Mouse (Mus musculus) MEL (cell line): ENCODE measurements at regions not wholly inside any gene's neighbourhood (a gene's known extent, or its start where the extent isn't known, plus 50 kb on each side); places are given as distances from the start of the nearest gene placed in this dataset.

Experiments
- DNase-seq: peaks from one replicate; pipeline ENCODE4 v3.0.0; 2011; ENCODE audit warnings: low read depth, low spot score
- H3K27ac ChIP-seq: 2 replicates; pipeline ENCODE4 v1.5.1; 2012; ENCODE audit warnings: low read depth, mild to moderate bottlenecking, control low read depth, low read length, moderate library complexity; ENCODE audit not compliant: control insufficient read depth
- H3K27me3 ChIP-seq, 2 experiments: fragments of 150-350 bp in 1 of 2; sonication (generic) in 1 of 2; 2 replicates each; pipeline ENCODE4 v1.6.1; 2012; ENCODE audit warnings: low read length in 2 of 2, mild to moderate bottlenecking in 2 of 2, improper control_type of control experiment in 1 of 2, moderate library complexity in 1 of 2; ENCODE audit not compliant: insufficient read depth in 2 of 2, control insufficient read depth in 1 of 2
- H3K36me3 ChIP-seq, 2 experiments: 2 replicates each; pipeline ENCODE4 v1.6.1; 2012 to 2014; ENCODE audit warnings: low read length in 2 of 2, improper control_type of control experiment in 1 of 2, inconsistent platforms in 1 of 2, mild to moderate bottlenecking in 1 of 2; ENCODE audit not compliant: insufficient read depth in 2 of 2, control insufficient read depth in 1 of 2
- H3K4me1 ChIP-seq, 2 experiments: fragments of 150-350 bp in 1 of 2; sonication (generic) in 1 of 2; 2 replicates each; pipeline ENCODE4 v1.6.1; 2012; ENCODE audit warnings: low read length in 2 of 2, improper control_type of control experiment in 1 of 2, mild to moderate bottlenecking in 1 of 2; ENCODE audit not compliant: insufficient read depth in 2 of 2, control insufficient read depth in 1 of 2
- H3K4me3 ChIP-seq, 2 experiments: fragments of 150-350 bp in 1 of 2; sonication (generic) in 1 of 2; 2 replicates each; pipeline ENCODE4 v1.5.1; 2012; ENCODE audit warnings: low read depth in 2 of 2, low read length in 2 of 2, mild to moderate bottlenecking in 2 of 2, moderate library complexity in 2 of 2, control low read depth in 1 of 2, improper control_type of control experiment in 1 of 2; ENCODE audit not compliant: control insufficient read depth in 1 of 2, insufficient read depth in 1 of 2
- H3K79me2 ChIP-seq: 2 replicates; pipeline ENCODE4 v1.6.1; 2012; ENCODE audit warnings: mild to moderate bottlenecking, low read length, moderate library complexity; ENCODE audit not compliant: control insufficient read depth, poor library complexity, insufficient read depth
- H3K9ac ChIP-seq: 2 replicates; pipeline ENCODE4 v1.6.1; 2012; ENCODE audit warnings: low read depth, mild to moderate bottlenecking, control low read depth, low read length, moderate library complexity; ENCODE audit not compliant: control insufficient read depth, poor library complexity, severe bottlenecking
- H3K9me3 ChIP-seq: fragments of 150-350 bp; sonication (generic); replicated peaks from 2 replicates; pipeline ENCODE4 v1.6.1; 2012; ENCODE audit warnings: mild to moderate bottlenecking, low read length, improper control_type of control experiment, moderate library complexity; ENCODE audit not compliant: insufficient read depth
- BHLHE40 ChIP-seq: IDR thresholded peaks from 2 replicates; pipeline ENCODE4 v1.6.1; 2012; ENCODE audit warnings: low read depth, mild to moderate bottlenecking, inconsistent platforms, low read length, improper control_type of control experiment, borderline replicate concordance
- CTCF ChIP-seq, 3 experiments: IDR thresholded peaks in 2 of 3; conservative IDR thresholded peaks in 1 of 3; 2 replicates each; pipeline ENCODE4 v1.5.1; 2011 to 2012; ENCODE audit warnings: low read length in 3 of 3, low read depth in 2 of 3, mild to moderate bottlenecking in 2 of 3, improper control_type of control experiment in 1 of 3, inconsistent platforms in 1 of 3, mixed read lengths in 1 of 3, moderate library complexity in 1 of 3; ENCODE audit not compliant: control insufficient read depth in 1 of 3, insufficient read depth in 1 of 3, poor library complexity in 1 of 3, severe bottlenecking in 1 of 3
- E2F4 ChIP-seq: IDR thresholded peaks from 2 replicates; pipeline ENCODE4 v1.6.1; 2011; ENCODE audit warnings: low read depth, low read length, improper control_type of control experiment, borderline replicate concordance
- EP300 ChIP-seq, 2 experiments: IDR thresholded peaks; 2 replicates each; pipeline ENCODE4 v1.6.1; 2011; ENCODE audit warnings: improper control_type of control experiment in 2 of 2, low read length in 2 of 2, low read depth in 1 of 2, mild to moderate bottlenecking in 1 of 2
- HCFC1 ChIP-seq: IDR thresholded peaks from 2 replicates; pipeline ENCODE4 v1.6.1; 2012; ENCODE audit warnings: low read depth, mild to moderate bottlenecking, inconsistent platforms, low read length, improper control_type of control experiment, moderate library complexity
- MAX ChIP-seq: IDR thresholded peaks from 2 replicates; pipeline ENCODE4 v1.6.1; 2011; ENCODE audit warnings: low read length, improper control_type of control experiment
- MXI1 ChIP-seq: IDR thresholded peaks from 2 replicates; pipeline ENCODE4 v1.6.1; 2011; ENCODE audit warnings: mild to moderate bottlenecking, low read depth, low read length, improper control_type of control experiment
- MYB ChIP-seq: IDR thresholded peaks from 2 replicates; pipeline ENCODE4 v1.6.1; 2011; ENCODE audit warnings: mild to moderate bottlenecking, low read depth, low read length, improper control_type of control experiment
- NELFE ChIP-seq: IDR thresholded peaks from 2 replicates; pipeline ENCODE4 v1.6.1; 2011; ENCODE audit warnings: low read depth, low read length, improper control_type of control experiment
- RAD21 ChIP-seq: IDR thresholded peaks from 2 replicates; pipeline ENCODE4 v1.6.1; 2011; ENCODE audit warnings: mild to moderate bottlenecking, low read depth, low read length, improper control_type of control experiment
- RCOR1 ChIP-seq: IDR thresholded peaks from 2 replicates; pipeline ENCODE4 v1.6.1; 2012; ENCODE audit warnings: low read depth, mild to moderate bottlenecking, inconsistent platforms, low read length, improper control_type of control experiment
- SMC3 ChIP-seq: IDR thresholded peaks from 2 replicates; pipeline ENCODE4 v1.6.1; 2011; ENCODE audit warnings: low read depth, low read length, improper control_type of control experiment
- TAL1 ChIP-seq: IDR thresholded peaks from 2 replicates; pipeline ENCODE4 v1.6.1; 2012; ENCODE audit warnings: mild to moderate bottlenecking, inconsistent platforms, low read length, moderate library complexity, mixed read lengths
- UBTF ChIP-seq: IDR thresholded peaks from 2 replicates; pipeline ENCODE4 v1.6.1; 2012; ENCODE audit warnings: low read depth, mild to moderate bottlenecking, inconsistent platforms, low read length, improper control_type of control experiment, moderate library complexity, borderline replicate concordance; ENCODE audit not compliant: insufficient read depth
- USF1 ChIP-seq: IDR thresholded peaks from 2 replicates; pipeline ENCODE4 v1.6.1; 2014; ENCODE audit warnings: low read depth, mild to moderate bottlenecking, inconsistent platforms, low read length, improper control_type of control experiment, moderate library complexity
- USF2 ChIP-seq, 2 experiments: IDR thresholded peaks; 2 replicates each; pipeline ENCODE4 v1.6.1; 2011 to 2012; ENCODE audit warnings: improper control_type of control experiment in 2 of 2, low read length in 2 of 2, borderline replicate concordance in 1 of 2, inconsistent platforms in 1 of 2, low read depth in 1 of 2, mild to moderate bottlenecking in 1 of 2; ENCODE audit not compliant: insufficient read depth in 1 of 2
- ZC3H11A ChIP-seq: IDR thresholded peaks from 2 replicates; pipeline ENCODE4 v1.6.1; 2012; ENCODE audit warnings: low read depth, mild to moderate bottlenecking, inconsistent platforms, low read length, improper control_type of control experiment
- ZKSCAN1 ChIP-seq: IDR thresholded peaks from 2 replicates; pipeline ENCODE4 v1.6.1; 2012; ENCODE audit warnings: low read depth, mild to moderate bottlenecking, inconsistent platforms, low read length, improper control_type of control experiment, moderate library complexity
- ZMIZ1 ChIP-seq: IDR thresholded peaks from 2 replicates; pipeline ENCODE4 v1.6.1; 2012; ENCODE audit warnings: low read depth, mild to moderate bottlenecking, inconsistent platforms, low read length, improper control_type of control experiment, moderate library complexity

DNA sequence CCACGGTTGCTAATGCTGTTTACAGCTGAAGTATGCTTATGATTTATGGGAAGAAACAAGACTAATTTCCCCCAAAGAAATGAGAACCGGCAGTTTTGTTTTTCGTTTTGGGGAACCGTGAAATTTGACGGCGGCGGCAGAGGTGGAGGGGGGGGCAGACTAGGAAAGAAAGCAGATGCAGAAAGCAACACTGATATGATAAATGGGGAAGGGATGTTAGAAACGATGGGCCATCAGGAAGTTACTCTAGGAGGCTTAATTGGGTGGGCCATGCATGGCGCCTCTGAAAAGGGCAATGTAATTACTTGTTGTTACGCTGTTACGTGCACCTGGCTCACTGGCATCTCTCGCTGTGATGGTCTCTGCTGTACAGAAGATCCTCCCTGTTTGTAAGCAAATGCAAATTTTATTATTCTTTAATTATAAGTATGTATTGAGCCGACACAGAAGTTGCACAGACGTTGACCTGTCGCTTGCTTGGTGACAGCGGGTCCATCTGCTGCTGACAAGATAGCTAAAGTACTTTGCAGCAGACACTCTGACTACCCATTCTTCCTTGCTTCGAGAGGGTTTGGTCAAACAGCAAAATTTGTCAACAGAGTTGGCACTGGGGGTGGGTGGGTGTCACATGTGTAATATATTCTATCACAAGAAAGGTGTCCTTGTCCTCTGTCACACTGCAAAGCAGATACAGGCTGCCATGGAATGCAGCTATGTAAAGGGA, 53.4 kb upstream of the Slc7a1 start:
- Histone ChIP-seq H3K4me3 (no peak overlapping the region), H3K27me3 (no peaks in the 10 kb centered on the region), H3K4me1 (no peaks in the 10 kb centered on the region), H3K79me2 (no peaks in the 10 kb centered on the region), H3K36me3 (no peaks in the 10 kb centered on the region), H3K27ac (no peak overlapping the region), H3K9ac (no peak overlapping the region), H3K9me3 (no peaks in the 10 kb centered on the region)
- TF ChIP-seq UBTF = no peak
- no peak for TF ChIP-seq BHLHE40
- no peak for TF ChIP-seq MAX
- no peak for TF ChIP-seq TAL1
- no peak for TF ChIP-seq RAD21
- TF ChIP-seq HCFC1 = no peak
- no peak for TF ChIP-seq NELFE
- TF ChIP-seq EP300 (IDR thresholded peaks at IDR 0.05; ENCODE audit: low read depth in 1 of 2, low read length in 2 of 2) = no peak
- no peak for TF ChIP-seq USF2 (IDR thresholded peaks at IDR 0.05; ENCODE audit: borderline replicate concordance in 1 of 2, insufficient read depth in 1 of 2, low read depth in 1 of 2, low read length in 2 of 2)
- no peak for TF ChIP-seq USF1
- no peak for TF ChIP-seq MYB
- no peak for TF ChIP-seq CTCF (IDR thresholded peaks at IDR 0.05 in 2 of 3, conservative IDR thresholded peaks at IDR 0.05 in 1 of 3; ENCODE audit: control insufficient read depth in 1 of 3, insufficient read depth in 1 of 3, low read depth in 2 of 3, low read length in 3 of 3, poor library complexity in 1 of 3, severe bottlenecking in 1 of 3)
- TF ChIP-seq ZMIZ1 = no peak
- no peak for TF ChIP-seq MXI1
- no peak for TF ChIP-seq SMC3
- TF ChIP-seq E2F4 = no peak
- no peak for TF ChIP-seq RCOR1
- no peak for TF ChIP-seq ZC3H11A
- TF ChIP-seq ZKSCAN1 = no peak
- no peak for DNase-seq

DNA sequence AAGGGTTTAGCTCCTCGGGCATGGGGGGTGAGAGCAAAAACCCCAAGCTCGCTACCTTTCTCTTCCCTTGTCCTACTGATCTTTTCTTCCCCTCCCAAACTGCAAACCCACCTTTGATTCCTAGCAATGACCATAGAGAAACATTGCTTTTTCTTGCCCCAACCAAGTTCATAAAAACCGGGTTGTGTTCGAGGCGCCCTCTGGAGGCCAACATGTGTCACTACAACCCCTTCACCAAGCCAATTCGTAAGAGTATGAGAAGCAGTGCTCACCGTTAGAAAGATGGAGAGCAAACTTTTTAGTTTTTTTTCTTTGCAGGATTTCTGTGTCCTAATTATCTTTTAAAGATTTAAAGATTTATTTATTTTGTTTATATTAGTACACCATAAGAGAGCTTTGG, 52.1 kb upstream of the Slc7a1 start:
- Histone ChIP-seq H3K27ac (no peak overlapping the region), H3K27me3 (no peaks in the 10 kb centered on the region), H3K9me3 (no peaks in the 10 kb centered on the region), H3K9ac (no peak overlapping the region), H3K4me3 (no peak overlapping the region), H3K36me3 (no peaks in the 10 kb centered on the region), H3K79me2 (no peaks in the 10 kb centered on the region), H3K4me1 (no peaks in the 10 kb centered on the region)
- peak; percentile 79 for DNase-seq
- peak; percentile 85 for TF ChIP-seq ZC3H11A
- TF ChIP-seq RAD21 = peak; percentile 81
- peak; percentile 93 to 97 (median 96) for TF ChIP-seq CTCF (IDR thresholded peaks at IDR 0.05 in 2 of 3, conservative IDR thresholded peaks at IDR 0.05 in 1 of 3; ENCODE audit: control insufficient read depth in 1 of 3, insufficient read depth in 1 of 3, low read depth in 2 of 3, low read length in 3 of 3, poor library complexity in 1 of 3, severe bottlenecking in 1 of 3)
- peak; percentile 97 for TF ChIP-seq SMC3
- TF ChIP-seq TAL1 = no peak
